Mouse (Mus musculus) CH12.LX (cell line): ENCODE measurements around the gene Slc6a4. TPM values are rescaled to one million over a fixed set of nuclear protein-coding genes. Genes with fewer than 3 reads are reported as not detected.

Source experiments
- DNase-seq: peaks from one replicate; pipeline ENCODE4 v3.0.0-alpha.2; 2013; ENCODE audit errors: extremely low read depth
- H3K27ac ChIP-seq: 2 replicates; pipeline ENCODE4 v1.5.1; 2012; ENCODE audit warnings: low read depth, mild to moderate bottlenecking, control low read depth, moderate library complexity; ENCODE audit not compliant: insufficient read depth
- H3K27me3 ChIP-seq: replicated peaks from 2 replicates; pipeline ENCODE3; 2012; ENCODE audit warnings: inconsistent platforms
- H3K36me3 ChIP-seq, 2 experiments: replicated peaks in 1 of 2; 2 replicates each; pipeline versions ENCODE3 to v1.6.1; 2012; ENCODE audit warnings: inconsistent platforms in 1 of 2, low read length in 1 of 2, mild to moderate bottlenecking in 1 of 2, mixed read lengths in 1 of 2, moderate library complexity in 1 of 2; ENCODE audit not compliant: control insufficient read depth in 1 of 2, insufficient read depth in 1 of 2
- H3K4me1 ChIP-seq, 2 experiments: 2 replicates each; pipeline ENCODE4 v1.6.1; 2012; ENCODE audit warnings: inconsistent platforms in 1 of 2, moderate library complexity in 1 of 2; ENCODE audit not compliant: insufficient read depth in 2 of 2, control insufficient read depth in 1 of 2
- H3K4me2 ChIP-seq: 2 replicates; pipeline ENCODE4 v1.6.1; 2012; ENCODE audit warnings: low read depth, mild to moderate bottlenecking, control low read depth; ENCODE audit not compliant: poor library complexity, insufficient read depth, severe bottlenecking
- H3K4me3 ChIP-seq, 3 experiments: fragments of 150-350 bp in 1 of 3; sonication (generic) in 1 of 3; replicated peaks in 1 of 3; 2 replicates each; pipeline versions ENCODE3 to v1.5.1; 2011 to 2012; ENCODE audit warnings: low read depth in 2 of 3, low read length in 2 of 3, mild to moderate bottlenecking in 2 of 3, moderate library complexity in 2 of 3, control low read depth in 1 of 3, improper control_type of control experiment in 1 of 3, inconsistent platforms in 1 of 3, mixed read lengths in 1 of 3; ENCODE audit not compliant: poor library complexity in 1 of 3
- H3K79me2 ChIP-seq: replicated peaks from 2 replicates; pipeline ENCODE4 v1.6.1; 2012; ENCODE audit warnings: mild to moderate bottlenecking, moderate library complexity; ENCODE audit not compliant: control insufficient read depth, poor library complexity, insufficient read depth, severe bottlenecking; ENCODE audit errors: extremely low read depth
- H3K9ac ChIP-seq: 2 replicates; pipeline ENCODE4 v1.6.1; 2012; ENCODE audit warnings: low read depth, mild to moderate bottlenecking, control low read depth, moderate library complexity; ENCODE audit not compliant: insufficient read depth
- H3K9me3 ChIP-seq: replicated peaks from 2 replicates; pipeline ENCODE3; 2012; ENCODE audit warnings: low read length, inconsistent platforms, mixed read lengths
- BHLHE40 ChIP-seq: IDR thresholded peaks from 2 replicates; pipeline ENCODE4 v1.6.1; 2011; ENCODE audit warnings: mild to moderate bottlenecking, low read depth, low read length, improper control_type of control experiment
- CHD2 ChIP-seq: IDR thresholded peaks from 2 replicates; pipeline ENCODE4 v1.6.1; 2011; ENCODE audit warnings: low read length, improper control_type of control experiment
- CTCF ChIP-seq, 2 experiments: IDR thresholded peaks in 1 of 2; conservative IDR thresholded peaks in 1 of 2; 2 replicates each; pipeline ENCODE4 v1.5.1; 2011 to 2012; ENCODE audit warnings: low read depth in 2 of 2, low read length in 2 of 2, improper control_type of control experiment in 1 of 2, inconsistent platforms in 1 of 2, mild to moderate bottlenecking in 1 of 2, moderate library complexity in 1 of 2
- GABPA ChIP-seq: IDR thresholded peaks from 2 replicates; pipeline ENCODE4 v1.6.1; 2012; ENCODE audit warnings: low read depth, low read length, improper control_type of control experiment, inconsistent platforms; ENCODE audit not compliant: insufficient replicate concordance
- IRF4 ChIP-seq: IDR thresholded peaks from 2 replicates; pipeline ENCODE4 v1.6.1; 2014; ENCODE audit warnings: low read depth, mild to moderate bottlenecking, inconsistent platforms, low read length, improper control_type of control experiment
- JUN ChIP-seq: IDR thresholded peaks from 2 replicates; pipeline ENCODE4 v1.6.1; 2011; ENCODE audit warnings: low read depth, mild to moderate bottlenecking, low read length, improper control_type of control experiment, moderate library complexity; ENCODE audit not compliant: insufficient read depth
- KAT2A ChIP-seq: IDR thresholded peaks from 2 replicates; pipeline ENCODE4 v1.6.1; 2012; ENCODE audit warnings: low read length, improper control_type of control experiment, inconsistent platforms; ENCODE audit not compliant: insufficient replicate concordance
- MAFK ChIP-seq: IDR thresholded peaks from 2 replicates; pipeline ENCODE4 v1.6.1; 2011; ENCODE audit warnings: low read length, improper control_type of control experiment; ENCODE audit not compliant: insufficient replicate concordance
- MXI1 ChIP-seq: IDR thresholded peaks from 2 replicates; pipeline ENCODE4 v1.6.1; 2011; ENCODE audit warnings: mild to moderate bottlenecking, low read depth, low read length, improper control_type of control experiment
- NRF1 ChIP-seq: IDR thresholded peaks from 2 replicates; pipeline ENCODE4 v1.6.1; 2014; ENCODE audit warnings: low read depth, mild to moderate bottlenecking, inconsistent platforms, low read length, improper control_type of control experiment, moderate library complexity
- PAX5 ChIP-seq: IDR thresholded peaks from 2 replicates; pipeline ENCODE4 v1.6.1; 2012; ENCODE audit warnings: low read length, inconsistent platforms, mixed read lengths
- POLR2A ChIP-seq: IDR thresholded peaks from 2 replicates; pipeline ENCODE4 v1.6.1; 2011; ENCODE audit warnings: low read depth, mild to moderate bottlenecking, improper control_type of control experiment, low read length
- RAD21 ChIP-seq: IDR thresholded peaks from 2 replicates; pipeline ENCODE4 v1.6.1; 2011; ENCODE audit warnings: low read depth, mild to moderate bottlenecking, low read length, improper control_type of control experiment, moderate library complexity
- SIN3A ChIP-seq: IDR thresholded peaks from 2 replicates; pipeline ENCODE4 v1.6.1; 2012; ENCODE audit warnings: low read length, improper control_type of control experiment, inconsistent platforms
- SMC3 ChIP-seq: IDR thresholded peaks from 2 replicates; pipeline ENCODE4 v1.6.1; 2011; ENCODE audit warnings: low read depth, low read length, improper control_type of control experiment
- TCF12 ChIP-seq: IDR thresholded peaks from 2 replicates; pipeline ENCODE4 v1.6.1; 2014; ENCODE audit warnings: low read depth, mild to moderate bottlenecking, inconsistent platforms, low read length, improper control_type of control experiment
- UBTF ChIP-seq: IDR thresholded peaks from 2 replicates; pipeline ENCODE4 v1.6.1; 2012; ENCODE audit warnings: low read depth, mild to moderate bottlenecking, inconsistent platforms, low read length, improper control_type of control experiment, moderate library complexity
- ZC3H11A ChIP-seq: IDR thresholded peaks from 2 replicates; pipeline ENCODE4 v1.6.1; 2012; ENCODE audit warnings: low read depth, mild to moderate bottlenecking, inconsistent platforms, low read length, improper control_type of control experiment
- ZNF384 ChIP-seq: IDR thresholded peaks from 2 replicates; pipeline ENCODE4 v1.6.1; 2012; ENCODE audit warnings: low read depth, low read length, improper control_type of control experiment, inconsistent platforms
- dilution Hi-C: fragments of 300-500 bp; cut with MboI; formaldehyde crosslinking; loops from 2 replicates; pipeline ENCODE4 v1.14.3; 2020; ENCODE audit warnings: low sequenced_read_pairs; ENCODE audit not compliant: extremely low pct_unique_long_range_greater_than_20kb, extremely low pct_ligation_motif_present
- in situ Hi-C: fragments of 300-500 bp; cut with MboI; formaldehyde crosslinking; loops from 3 replicates; pipeline ENCODE4 v1.14.3; 2019; ENCODE audit warnings: low sequenced_read_pairs, low pct_ligation_motif_present, low pct_unique_long_range_greater_than_20kb, mixed read lengths
- polyA plus RNA-seq: library from polyadenylated mRNA; unstranded; fragments of >175 nt; gene quantifications from 2 replicates; pipeline ENCODE4 v1.2.1, GENCODE M21; 2012; ENCODE audit warnings: low read depth; ENCODE audit not compliant: insufficient read length
- total RNA-seq, 2 experiments: library from RNA; depleted of rRNA; stranded (reverse); fragments of 300-350 nt in 1 of 2; fragments of >200 nt in 1 of 2; gene quantifications; 2 replicates each; pipeline ENCODE4 v1.2.3; 2012 to 2014

Slc6a4 gene
- total and polyA plus RNA-seq, 3 experiments: not detected

- in situ Hi-C loops: no loop called here
- H3K36me3 ChIP-seq: no peaks in the 10 kb centered on the region
- H3K27me3 ChIP-seq: peaks cover 61% of the 10 kb centered on the region
- DNase-seq: no peak
- H3K9me3 ChIP-seq: no peaks in the 10 kb centered on the region
- no peak overlapping the region for H3K4me2 ChIP-seq
- H3K4me1 ChIP-seq: peaks cover 5 to 16% of the 10 kb centered on the region in 2 experiments
- no peak overlapping the region for H3K27ac ChIP-seq
- peak; percentile 10 for TF ChIP-seq RAD21
- no peak for TF ChIP-seq POLR2A
- TF ChIP-seq CTCF (conservative IDR thresholded peaks at IDR 0.05 in 1 of 2, IDR thresholded peaks at IDR 0.05 in 1 of 2; ENCODE audit: low read depth in 2 of 2, low read length in 2 of 2): peak in 1 of 2 experiments; percentile 15; a peak in 2 of 4 replicates
- no peak for TF ChIP-seq BHLHE40
- no peak overlapping the region for H3K9ac ChIP-seq
- dilution Hi-C loops: no loop called here
- H3K79me2 ChIP-seq: no peaks in the 10 kb centered on the region
- no peak overlapping the region for H3K4me3 ChIP-seq
These were observed 4.0 kb downstream of the Slc6a4 start for GRCm38 (mm10) chr11:77002361-77002760.

GRCm38 (mm10) chr11:77005881-77006280 lies 7.5 kb downstream of the Slc6a4 start:
- no peak overlapping the region for H3K9ac ChIP-seq
- no peaks in the 10 kb centered on the region for H3K36me3 ChIP-seq
- TF ChIP-seq CHD2 (no peak), ZNF384 (no peak), JUN (no peak), TCF12 (no peak), SIN3A (no peak), KAT2A (no peak), NRF1 (no peak), MAFK (no peak), SMC3 (no peak), POLR2A (no peak), UBTF (no peak), MXI1 (no peak), IRF4 (no peak), ZC3H11A (no peak), PAX5 (no peak), GABPA (no peak), BHLHE40 (no peak)
- dilution Hi-C loops: no loop called here
- no peak overlapping the region for H3K27ac ChIP-seq
- H3K27me3 ChIP-seq: peaks cover 44% of the 10 kb centered on the region
- in situ Hi-C loops: no loop called here
- no peaks in the 10 kb centered on the region for H3K79me2 ChIP-seq
- H3K4me1 ChIP-seq: peaks cover 0 to 2% of the 10 kb centered on the region in 2 experiments; a peak in 2 of 4 replicates
- H3K9me3 ChIP-seq: no peaks in the 10 kb centered on the region
- H3K4me3 ChIP-seq: no peak overlapping the region
- DNase-seq: no peak
- no peak overlapping the region for H3K4me2 ChIP-seq
